Mouse (Mus musculus) forebrain, embryonic 12.5 days (tissue): ENCODE results near the gene Gch1. TPM values are rescaled to one million over a fixed set of nuclear protein-coding genes. Genes with fewer than 3 reads are reported as not detected.

Experiments used
- ATAC-seq: fragments of 200-750 bp; cut with Nextera tagmentation; 2 replicates; pipeline ENCODE4 v1.8.0; 2017; ENCODE audit warnings: moderate TSS enrichment; ENCODE audit not compliant: low FRiP score
- H3K27ac ChIP-seq: fragments of 300-500 bp; sonication (generic); 2 replicates; pipeline ENCODE4 v1.5.1; 2016; ENCODE audit warnings: mild to moderate bottlenecking
- H3K27me3 ChIP-seq: fragments of 300-500 bp; sonication (generic); 2 replicates; pipeline ENCODE4 v1.6.1; 2016; ENCODE audit warnings: mild to moderate bottlenecking
- H3K36me3 ChIP-seq: fragments of 300-500 bp; sonication (generic); replicated peaks from 2 replicates; pipeline ENCODE4 v1.6.1; 2016; ENCODE audit warnings: mild to moderate bottlenecking
- H3K4me1 ChIP-seq: fragments of 300-500 bp; sonication (generic); 2 replicates; pipeline ENCODE4 v1.6.1; 2016
- H3K4me2 ChIP-seq: fragments of 300-500 bp; sonication (generic); 2 replicates; pipeline ENCODE4 v1.6.1; 2016; ENCODE audit warnings: mild to moderate bottlenecking, moderate library complexity
- H3K4me3 ChIP-seq: fragments of 300-500 bp; sonication (generic); replicated peaks from 2 replicates; pipeline ENCODE4 v1.5.1; 2016; ENCODE audit warnings: mild to moderate bottlenecking
- H3K9ac ChIP-seq: fragments of 300-500 bp; sonication (generic); 2 replicates; pipeline ENCODE4 v1.6.1; 2016; ENCODE audit warnings: mild to moderate bottlenecking
- H3K9me3 ChIP-seq: fragments of 300-500 bp; sonication (generic); 2 replicates; pipeline ENCODE4 v1.6.1; 2016
- WGBS: fragments of 180-500 bp; shearing (Covaris S2); methylation state at CpG from one replicate; pipeline ENCODE4 v1.1.7; 2016; 5-methylcytosine and 5-hydroxymethylcytosine counted together
- polyA plus RNA-seq: library from polyadenylated mRNA; unstranded; fragments of >200 nt; fragmentation: Nextera tagmentation; extraction: Ambion mirVana; gene quantifications from 2 replicates; pipeline ENCODE4 v1.2.1, GENCODE M21; 2016

Gch1 gene
- polyA plus RNA-seq, 1 experiment from 2014 or later: 1.4 TPM

GRCm38 (mm10) chr14:47176226-47176625 is 13.0 kb downstream of the Gch1 start:
- Histone ChIP-seq H3K27ac (no peak overlapping the region), H3K4me2 (no peak overlapping the region), H3K9ac (no peak overlapping the region), H3K4me1 (no peaks in the 10 kb centered on the region), H3K9me3 (no peaks in the 10 kb centered on the region), H3K4me3 (no peak overlapping the region), H3K27me3 (no peaks in the 10 kb centered on the region), H3K36me3 (no peaks in the 10 kb centered on the region)
- WGBS: 86% methylated on average over 5 of the region's 5 CpGs
- ATAC-seq: no peak

GRCm38 (mm10) chr14:47175136-47175535 is 14.1 kb downstream of the Gch1 start:
- Histone ChIP-seq H3K27ac (no peak overlapping the region), H3K4me1 (no peaks in the 10 kb centered on the region), H3K4me3 (no peak overlapping the region), H3K36me3 (no peaks in the 10 kb centered on the region), H3K9me3 (no peaks in the 10 kb centered on the region), H3K27me3 (no peaks in the 10 kb centered on the region), H3K4me2 (no peak overlapping the region), H3K9ac (no peak overlapping the region)
- 77% methylated on average over 5 of the region's 5 CpGs for WGBS
- ATAC-seq: no peak

- Histone ChIP-seq H3K36me3 (no peaks in the 10 kb centered on the region), H3K4me3 (no peak overlapping the region), H3K27me3 (no peaks in the 10 kb centered on the region), H3K27ac (no peak overlapping the region), H3K4me1 (no peaks in the 10 kb centered on the region), H3K9me3 (no peaks in the 10 kb centered on the region), H3K4me2 (no peak overlapping the region), H3K9ac (no peak overlapping the region)
- ATAC-seq: no peak
- WGBS: 77% methylated on average over 5 of the region's 5 CpGs
These were observed 17.1 kb downstream of the Gch1 start for GRCm38 (mm10) chr14:47172073-47172472.

- Histone ChIP-seq H3K4me1 (no peaks in the 10 kb centered on the region), H3K9me3 (no peaks in the 10 kb centered on the region), H3K27ac (no peak overlapping the region), H3K9ac (no peak overlapping the region), H3K4me3 (no peak overlapping the region), H3K27me3 (no peaks in the 10 kb centered on the region), H3K4me2 (no peak overlapping the region), H3K36me3 (no peaks in the 10 kb centered on the region)
- WGBS: 72% methylated on average over 3 of the region's 3 CpGs
- ATAC-seq: no peak
These were observed 18.6 kb downstream of the Gch1 start for GRCm38 (mm10) chr14:47170499-47171109.

GRCm38 (mm10) chr14:47169677-47170410 is 19.4 kb downstream of the Gch1 start:
- no peak overlapping the region for H3K4me2 ChIP-seq
- no peak for ATAC-seq
- WGBS: 83% methylated on average over 9 of the region's 9 CpGs
- H3K4me1 ChIP-seq: no peaks in the 10 kb centered on the region
- no peak overlapping the region for H3K27ac ChIP-seq
- H3K9me3 ChIP-seq: no peaks in the 10 kb centered on the region
- H3K9ac ChIP-seq: no peak overlapping the region
- H3K27me3 ChIP-seq: no peaks in the 10 kb centered on the region
- H3K36me3 ChIP-seq: no peaks in the 10 kb centered on the region
- no peak overlapping the region for H3K4me3 ChIP-seq

GRCm38 (mm10) chr14:47165741-47166140 is 23.5 kb downstream of the Gch1 start:
- no peak overlapping the region for H3K4me3 ChIP-seq
- H3K9me3 ChIP-seq: no peaks in the 10 kb centered on the region
- H3K4me1 ChIP-seq: no peaks in the 10 kb centered on the region
- 89% methylated on average over 5 of the region's 5 CpGs for WGBS
- H3K4me2 ChIP-seq: no peak overlapping the region
- no peak overlapping the region for H3K9ac ChIP-seq
- ATAC-seq: no peak
- no peak overlapping the region for H3K27ac ChIP-seq
- H3K27me3 ChIP-seq: 0 out of 2 replicates have a peak, but pooled peaks cover 3% of the 10 kb centered on the region
- no peaks in the 10 kb centered on the region for H3K36me3 ChIP-seq

GRCm38 (mm10) chr14:47165117-47165516 is 24.1 kb downstream of the Gch1 start:
- ATAC-seq: no peak
- no peaks in the 10 kb centered on the region for H3K4me1 ChIP-seq
- no peak overlapping the region for H3K27ac ChIP-seq
- H3K27me3 ChIP-seq: 0 out of 2 replicates have a peak, but pooled peaks cover 3% of the 10 kb centered on the region
- H3K4me2 ChIP-seq: no peak overlapping the region
- no peaks in the 10 kb centered on the region for H3K9me3 ChIP-seq
- H3K9ac ChIP-seq: no peak overlapping the region
- no peak overlapping the region for H3K4me3 ChIP-seq
- WGBS: 93% methylated on average over 5 of the region's 5 CpGs
- H3K36me3 ChIP-seq: no peaks in the 10 kb centered on the region

GRCm38 (mm10) chr14:47161921-47162427 is 27.2 kb downstream of the Gch1 start:
- Histone ChIP-seq H3K4me2 (no peak overlapping the region), H3K27ac (no peak overlapping the region), H3K9ac (no peak overlapping the region), H3K4me3 (no peak overlapping the region), H3K4me1 (no peaks in the 10 kb centered on the region), H3K9me3 (no peaks in the 10 kb centered on the region), H3K36me3 (no peaks in the 10 kb centered on the region), H3K27me3 (0 out of 2 replicates have a peak, but pooled peaks cover 3% of the 10 kb centered on the region)
- ATAC-seq: no peak
- 82% methylated on average over 3 of the region's 5 CpGs for WGBS

- Histone ChIP-seq H3K36me3 (no peaks in the 10 kb centered on the region), H3K4me3 (no peak overlapping the region)
- WGBS: 78% methylated on average over 2 of the region's 2 CpGs
These were observed 29.1 kb downstream of the Gch1 start for GRCm38 (mm10) chr14:47160051-47160640.

GRCm38 (mm10) chr14:47154303-47154702 is 34.9 kb downstream of the Gch1 start:
- Histone ChIP-seq H3K4me1 (no peaks in the 10 kb centered on the region), H3K27me3 (no peaks in the 10 kb centered on the region), H3K4me3 (no peak overlapping the region), H3K36me3 (no peaks in the 10 kb centered on the region), H3K27ac (no peak overlapping the region), H3K4me2 (no peak overlapping the region), H3K9me3 (no peaks in the 10 kb centered on the region), H3K9ac (no peak overlapping the region)
- no peak for ATAC-seq
- WGBS: 91% methylated on average over 3 of the region's 3 CpGs

More at GRCm38 (mm10) chr14:47160051-47160640, 29.1 kb downstream of the Gch1 start:
- Histone ChIP-seq H3K27me3 (0 out of 2 replicates have a peak, but pooled peaks cover 3% of the 10 kb centered on the region), H3K27ac (no peak overlapping the region), H3K4me1 (no peaks in the 10 kb centered on the region), H3K9me3 (no peaks in the 10 kb centered on the region), H3K9ac (no peak overlapping the region), H3K4me2 (no peak overlapping the region)
- no peak for ATAC-seq

GRCm38 (mm10) chr14:47151306-47151705 is 37.9 kb downstream of the Gch1 start:
- H3K9me3 ChIP-seq: no peaks in the 10 kb centered on the region
- no peaks in the 10 kb centered on the region for H3K27me3 ChIP-seq
- H3K27ac ChIP-seq: no peak overlapping the region
- WGBS: 86% methylated on average over 6 of the region's 6 CpGs
- ATAC-seq: no peak
- no peak overlapping the region for H3K4me2 ChIP-seq
- H3K4me1 ChIP-seq: no peaks in the 10 kb centered on the region
- H3K36me3 ChIP-seq: no peaks in the 10 kb centered on the region
- no peak overlapping the region for H3K9ac ChIP-seq
- H3K4me3 ChIP-seq: no peak overlapping the region

GRCm38 (mm10) chr14:47144326-47144725 is 44.9 kb downstream of the Gch1 start:
- Histone ChIP-seq H3K27ac (no peak overlapping the region), H3K4me3 (no peak overlapping the region), H3K9me3 (no peaks in the 10 kb centered on the region), H3K36me3 (no peaks in the 10 kb centered on the region), H3K9ac (no peak overlapping the region), H3K27me3 (no peaks in the 10 kb centered on the region), H3K4me2 (no peak overlapping the region), H3K4me1 (no peaks in the 10 kb centered on the region)
- no peak for ATAC-seq
- WGBS: 97% methylated on average over 5 of the region's 5 CpGs
